Mouse (Mus musculus): ENCODE measurements around the gene Snx8.

Snx8 gene

DNA sequence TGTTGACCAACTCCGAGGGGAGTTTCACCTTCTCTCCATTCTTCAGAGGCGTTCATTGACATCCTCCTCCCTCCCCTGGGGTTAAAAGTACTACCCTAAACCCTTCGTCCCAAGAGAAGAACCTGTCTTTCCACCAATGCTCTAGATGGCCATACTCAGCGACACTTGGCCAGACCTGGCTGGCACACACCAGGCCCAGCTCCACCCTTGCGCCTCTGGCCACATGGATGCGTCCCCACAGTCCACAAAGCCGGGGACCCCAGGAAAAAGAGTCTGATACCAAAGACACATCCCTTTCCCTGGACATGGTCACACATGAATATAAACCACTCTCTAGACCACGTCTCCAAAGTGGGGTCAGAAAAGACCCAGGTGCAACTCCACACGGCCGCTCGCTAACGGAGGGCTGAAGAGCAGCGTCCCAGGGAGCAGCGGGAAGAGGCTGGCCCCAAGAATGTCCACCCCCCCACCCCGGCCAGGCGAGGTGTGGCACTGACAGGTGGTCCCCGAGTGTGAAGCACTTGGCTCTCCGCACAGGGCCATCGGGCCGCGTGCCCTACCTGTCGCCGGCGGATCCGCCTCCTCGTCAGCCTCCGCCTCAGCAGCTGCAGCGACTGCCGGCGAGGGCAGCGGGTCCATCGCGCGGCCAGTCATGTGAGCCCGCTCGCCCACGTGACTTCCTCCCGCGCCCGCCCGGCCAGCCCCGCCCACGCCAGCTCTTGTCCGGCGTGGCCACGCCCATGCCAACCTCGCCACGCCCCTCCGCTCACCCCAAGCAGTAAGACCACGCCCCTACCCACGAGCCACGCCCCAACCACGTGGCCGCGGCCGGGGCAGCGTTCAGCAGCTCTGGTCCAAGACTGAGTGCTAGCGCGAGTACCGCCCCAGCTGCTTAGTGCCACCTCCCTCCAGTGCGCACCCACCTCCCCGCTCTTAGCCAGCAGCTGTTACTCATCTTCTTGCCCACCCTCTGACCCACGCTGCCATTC is at the start of gene Snx8:
Snx8 (minus strand) TSS at position 675 of the 989 bp plus-strand sequence.
- peak; percentile 99 for DNase-seq

DNA sequence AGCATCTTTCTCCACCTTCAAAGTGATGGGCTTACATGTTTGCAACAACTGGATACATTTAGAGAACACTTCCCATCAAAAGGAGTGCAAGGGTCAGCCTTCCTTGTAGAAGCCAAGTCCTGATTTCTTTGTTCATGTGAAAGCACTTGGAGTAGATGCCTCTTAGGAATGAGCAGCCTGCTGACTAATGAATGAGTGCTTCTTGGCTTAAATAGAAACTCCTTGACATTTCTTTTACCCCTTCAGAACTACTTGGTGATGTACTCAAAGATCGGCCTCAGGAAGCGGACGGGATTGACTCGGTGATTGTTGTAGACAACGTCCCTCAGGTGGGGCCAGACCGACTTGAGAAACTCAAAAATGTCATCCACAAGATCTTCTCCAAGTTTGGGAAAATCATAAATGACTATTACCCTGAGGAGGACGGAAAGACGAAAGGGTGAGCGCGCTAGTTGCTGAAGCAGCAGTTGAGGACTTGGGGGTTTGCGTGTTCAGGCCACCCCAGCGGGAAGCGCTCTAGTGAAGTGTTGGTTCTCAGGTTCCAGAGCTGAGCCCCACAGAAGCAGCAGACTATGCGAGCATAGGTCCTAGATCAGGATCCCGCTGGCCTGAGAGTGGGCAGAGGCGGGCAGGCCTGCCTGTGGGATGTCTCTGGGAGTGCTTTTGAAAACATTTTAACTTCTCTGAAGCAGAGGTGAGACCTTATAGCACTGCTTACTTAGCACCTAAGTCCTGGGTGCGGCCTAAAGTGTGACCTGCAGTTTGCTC is 36.1 kb upstream of the Snx8 start:
- DNase-seq: no peak

DNA sequence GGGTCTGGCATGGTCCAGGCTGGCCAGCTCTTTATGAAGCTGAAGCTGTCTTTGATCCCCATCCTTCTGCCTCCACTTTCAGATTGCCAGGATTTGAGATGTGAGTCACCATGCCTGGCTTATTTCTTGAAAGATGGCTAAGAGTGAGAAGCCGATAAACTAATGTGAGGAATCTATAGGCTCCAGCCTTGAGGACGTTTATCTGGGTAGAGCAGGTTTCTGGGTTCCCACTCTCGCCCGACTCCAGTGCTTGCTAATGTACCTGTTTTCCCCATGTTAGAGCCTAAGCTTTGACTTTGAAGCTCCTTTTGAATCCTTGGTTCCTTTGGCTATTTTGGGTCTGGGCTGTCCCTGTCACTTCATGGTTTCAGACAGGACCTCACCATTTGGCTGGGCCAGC is 31.6 kb upstream of the Snx8 start:
- DNase-seq: no peak

DNA sequence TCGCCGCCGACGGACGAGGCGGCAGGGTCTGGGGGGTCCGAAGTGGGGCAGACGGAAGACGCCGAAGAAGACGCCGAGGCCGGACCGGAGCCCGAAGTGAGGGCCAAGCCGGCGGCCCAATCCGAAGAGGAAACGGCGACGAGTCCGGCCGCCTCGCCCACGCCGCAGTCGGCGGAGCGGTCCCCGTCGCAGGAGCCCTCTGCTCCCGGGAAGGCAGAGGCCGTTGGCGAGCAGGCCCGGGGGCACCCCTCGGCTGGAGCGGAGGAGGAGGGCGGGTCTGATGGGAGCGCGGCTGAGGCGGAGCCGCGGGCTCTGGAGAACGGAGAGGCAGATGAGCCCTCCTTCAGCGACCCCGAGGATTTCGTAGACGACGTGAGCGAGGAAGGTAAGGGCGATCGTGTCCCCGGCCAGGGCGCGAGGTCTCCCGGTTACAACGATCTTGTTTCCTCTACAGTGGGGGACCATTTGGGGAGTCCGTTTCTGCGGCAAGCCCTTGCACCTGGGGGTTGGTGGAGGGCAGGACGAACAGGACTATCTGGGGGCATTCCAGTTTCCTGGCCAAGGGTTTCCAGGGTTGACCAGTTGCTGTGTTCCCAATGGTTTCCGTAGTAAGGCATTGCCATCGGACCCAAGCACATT is 30.5 kb upstream of the Snx8 start:
- DNase-seq: no peak

DNA sequence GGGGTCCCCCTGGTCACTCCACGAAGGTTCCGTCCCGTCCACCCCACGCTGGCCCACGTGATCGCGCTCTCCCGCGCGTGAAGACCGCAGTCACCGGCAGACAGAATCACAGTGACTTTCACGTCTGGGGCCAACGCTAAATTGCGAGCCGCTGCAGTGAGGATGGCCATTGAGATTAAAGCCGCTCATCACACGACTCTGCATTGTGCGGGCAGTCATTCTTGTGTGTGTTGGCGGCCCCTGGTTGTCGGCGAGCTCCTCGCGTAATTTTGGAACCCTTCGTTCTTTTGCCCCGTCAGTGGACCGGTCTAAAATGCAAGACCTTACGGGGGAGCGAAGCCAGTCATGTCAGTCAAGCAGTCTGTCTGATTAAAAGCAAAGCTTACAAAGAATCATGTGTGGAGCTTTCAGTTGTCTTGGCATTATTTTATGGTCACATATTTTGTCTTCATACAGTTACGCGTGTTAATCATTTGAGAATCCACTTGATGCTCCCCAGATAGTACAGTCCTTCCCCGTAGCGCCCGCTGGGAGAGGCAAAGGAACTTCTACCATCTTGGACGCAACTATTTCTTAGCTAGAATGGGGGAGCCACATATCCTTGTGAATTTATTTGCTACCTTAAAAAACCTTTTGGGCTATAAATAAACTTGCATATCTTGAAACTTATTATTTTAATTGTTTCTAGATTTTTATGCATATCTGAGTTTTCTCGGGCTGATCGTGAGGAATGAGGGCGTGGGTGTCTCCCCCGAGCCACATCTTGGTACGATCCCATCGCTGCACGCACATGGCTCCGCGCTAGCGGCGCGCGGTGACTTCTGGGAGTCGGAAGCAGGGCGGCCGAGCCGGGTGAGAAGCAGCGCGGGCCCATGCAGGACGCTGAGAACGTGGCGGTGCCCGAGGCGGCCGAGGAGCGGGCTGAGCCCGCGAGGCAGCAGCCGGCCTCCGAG is 29.7 kb upstream of the Snx8 start, which contains the start of gene Eif3b:
Eif3b (plus strand) TSS at position 840 of the 953 bp plus-strand sequence.
- peak; percentile 89 for DNase-seq

DNA sequence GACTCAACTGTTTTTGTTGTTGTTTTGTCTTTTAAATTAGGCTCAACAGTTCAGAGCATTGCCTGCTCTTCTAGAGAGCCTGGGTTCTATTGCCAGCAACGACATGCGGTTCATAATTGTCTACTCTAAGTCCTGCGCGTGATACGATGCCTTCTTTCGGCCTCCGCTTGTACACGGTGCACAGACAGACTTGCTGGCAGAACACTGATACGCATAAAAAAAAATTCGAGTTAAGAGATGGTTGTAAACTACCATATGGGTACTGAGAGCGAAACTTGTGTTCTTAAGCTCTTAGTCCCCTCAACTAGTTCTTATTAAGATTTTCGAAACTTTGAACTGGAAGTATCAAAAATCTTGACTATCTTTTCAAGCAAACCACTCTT is 29.0 kb upstream of the Snx8 start:
- peak; percentile 20 for DNase-seq

DNA sequence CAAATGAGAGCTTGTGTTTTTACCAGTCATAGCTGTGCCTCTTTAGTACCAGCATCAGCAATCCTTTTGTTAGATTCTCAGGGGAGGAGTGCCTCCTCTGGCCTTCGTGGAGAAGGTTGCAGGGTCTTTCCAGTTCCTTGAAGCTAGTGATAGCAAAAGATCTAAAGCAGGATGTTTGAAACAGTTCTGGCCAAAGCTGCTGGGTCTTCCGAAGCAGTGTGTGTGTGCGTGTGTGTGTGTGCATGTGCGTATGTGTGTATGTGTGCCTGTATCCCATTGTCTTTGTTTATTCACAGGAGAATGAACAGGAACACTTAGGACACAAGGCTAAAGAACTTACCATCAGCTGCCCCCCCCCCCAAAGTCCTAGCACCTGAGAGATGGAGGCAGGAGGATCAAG is 25.6 kb upstream of the Snx8 start:
- DNase-seq: no peak

DNA sequence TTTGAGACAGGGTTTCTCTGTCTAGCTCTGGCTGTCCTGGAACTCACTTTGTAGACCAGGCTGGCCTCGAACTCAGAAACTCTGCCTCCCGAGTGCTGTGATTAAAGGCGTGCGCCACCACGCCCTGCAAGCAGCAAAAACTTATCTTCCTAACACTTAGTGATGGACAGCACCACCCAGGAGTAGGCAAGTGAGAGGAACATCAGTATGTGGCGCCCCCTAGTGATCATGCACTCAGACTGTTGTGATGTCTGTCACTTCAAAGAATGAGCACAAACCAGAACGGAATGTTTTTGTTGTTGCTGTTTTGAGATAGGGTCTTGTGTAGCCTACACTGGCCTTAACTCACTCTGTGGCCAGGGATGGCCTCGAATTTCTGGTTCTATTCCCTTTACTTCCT is 22.3 kb upstream of the Snx8 start:
- DNase-seq: peak; percentile 79

DNA sequence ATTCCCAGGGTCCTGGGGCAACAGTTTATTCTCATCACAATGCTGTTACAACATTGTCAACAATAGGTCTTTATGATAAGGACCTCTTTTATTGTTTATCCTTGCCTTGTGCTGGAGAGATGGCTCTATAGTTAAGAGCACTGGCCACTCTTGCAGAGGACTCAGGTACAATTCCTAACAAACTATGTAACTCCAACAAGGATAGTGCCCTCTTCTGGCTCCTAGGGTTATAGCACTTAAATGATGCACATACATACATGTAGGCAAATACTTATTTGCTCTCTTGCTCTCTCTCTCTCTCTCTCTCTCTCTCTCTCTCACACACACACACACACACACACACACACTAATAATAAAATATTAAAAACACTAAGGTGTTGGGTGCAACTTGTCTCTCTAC is 19.7 kb upstream of the Snx8 start:
- no peak for DNase-seq

DNA sequence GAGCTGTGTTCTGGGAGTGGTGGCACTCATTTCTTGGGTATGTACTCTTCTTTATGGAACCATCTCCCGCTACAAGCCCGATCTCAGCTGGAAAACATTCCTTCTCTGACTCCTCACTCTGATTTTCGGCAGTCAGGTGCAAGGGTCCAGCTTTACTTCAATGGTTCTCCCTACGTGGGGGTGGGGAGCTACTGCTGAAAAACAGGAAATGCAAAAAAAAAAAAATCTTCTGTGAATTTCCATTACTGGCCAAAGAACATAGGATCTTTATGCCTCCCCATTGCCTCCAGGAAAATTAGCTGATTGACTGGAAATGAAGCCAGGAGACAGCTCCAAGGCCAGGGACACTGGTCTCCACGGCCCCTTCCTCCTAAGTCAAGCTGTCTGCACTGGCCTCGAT is 17.6 kb upstream of the Snx8 start:
- no peak for DNase-seq

DNA sequence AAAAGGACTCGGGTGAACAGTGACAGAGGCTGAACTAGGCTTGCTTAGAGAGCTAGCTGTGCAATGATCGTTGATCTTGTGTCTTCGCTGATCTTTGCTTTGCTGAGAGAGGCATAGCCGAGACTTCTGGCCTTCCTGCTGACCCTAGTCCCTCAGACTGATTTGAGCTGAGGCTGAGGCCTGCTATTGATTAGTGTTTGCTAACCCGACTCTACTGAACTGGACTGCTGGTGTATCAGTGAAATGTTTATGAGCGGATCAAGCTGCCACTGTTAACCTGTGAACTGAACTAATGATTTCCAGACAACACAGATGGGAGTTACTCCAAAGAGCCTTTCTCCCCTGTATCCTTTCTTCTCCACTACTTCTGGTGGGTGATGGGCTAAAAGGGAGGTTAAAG is 16.1 kb upstream of the Snx8 start:
- no peak for DNase-seq

DNA sequence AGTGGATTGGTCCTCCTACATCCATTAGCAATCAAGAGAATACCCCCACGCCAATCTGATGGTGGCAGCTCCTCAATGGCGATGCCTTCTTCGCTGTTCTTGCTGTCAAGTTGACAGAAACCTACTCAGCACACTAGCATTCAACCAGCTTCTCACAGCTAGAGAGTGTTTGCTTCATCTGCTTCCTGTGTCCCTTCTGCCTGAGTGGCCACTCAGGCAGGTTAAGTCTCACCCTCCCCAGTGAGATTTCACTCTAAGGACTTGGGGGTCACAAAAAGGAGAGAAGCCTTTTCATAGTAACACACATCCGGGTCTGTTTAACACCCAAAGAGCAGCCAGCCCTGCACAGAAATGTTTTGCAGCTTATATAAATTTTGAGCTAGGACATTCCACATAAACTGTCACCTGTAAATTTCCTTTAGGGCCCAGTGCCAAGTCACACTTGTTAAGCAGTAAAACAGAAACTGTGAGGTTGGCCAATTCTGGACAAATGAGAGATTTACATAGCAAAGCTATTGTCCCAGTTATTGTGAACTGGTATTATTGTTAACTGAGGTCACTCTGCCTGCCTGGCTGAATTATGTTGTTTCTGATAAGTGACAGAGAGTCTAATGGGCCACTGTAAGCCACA is 13.7 kb upstream of the Snx8 start:
- peak; percentile 44 for DNase-seq

DNA sequence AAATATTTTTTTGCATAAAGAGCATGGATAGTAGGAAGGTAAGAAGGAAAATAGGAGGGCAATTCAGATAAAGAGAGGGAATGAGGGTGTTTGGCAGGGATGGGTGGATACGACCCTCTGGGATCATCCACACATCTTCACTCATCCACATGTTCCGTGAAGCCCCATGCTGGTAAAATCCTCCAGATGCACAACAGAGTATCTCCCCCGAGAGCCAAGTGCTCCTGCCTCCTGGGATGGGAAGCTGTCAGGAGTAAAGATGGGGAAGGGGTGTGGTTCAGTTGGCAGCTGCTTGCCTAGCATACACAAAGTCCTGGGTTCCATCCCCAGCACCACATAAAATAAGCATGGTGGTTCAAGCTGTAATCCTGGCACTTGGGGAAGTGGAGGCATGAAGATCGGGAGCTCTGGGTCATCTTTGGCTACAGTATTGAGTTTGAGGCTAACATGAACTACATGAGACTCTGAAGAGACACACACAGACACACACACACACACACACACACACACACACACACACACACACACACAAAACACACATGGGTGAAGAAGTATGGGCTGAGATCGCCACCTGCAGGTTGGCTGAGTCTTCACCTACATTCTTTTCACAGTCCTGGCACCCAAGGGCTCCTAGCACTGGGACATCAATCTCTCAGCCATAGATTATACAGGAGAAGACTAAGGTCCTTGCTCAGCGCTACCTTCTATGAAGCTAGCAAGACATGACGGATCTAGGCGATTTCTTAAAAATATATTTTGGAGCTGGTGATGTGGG is 7.3 kb upstream of the Snx8 start:
- peak; percentile 54 for DNase-seq

DNA sequence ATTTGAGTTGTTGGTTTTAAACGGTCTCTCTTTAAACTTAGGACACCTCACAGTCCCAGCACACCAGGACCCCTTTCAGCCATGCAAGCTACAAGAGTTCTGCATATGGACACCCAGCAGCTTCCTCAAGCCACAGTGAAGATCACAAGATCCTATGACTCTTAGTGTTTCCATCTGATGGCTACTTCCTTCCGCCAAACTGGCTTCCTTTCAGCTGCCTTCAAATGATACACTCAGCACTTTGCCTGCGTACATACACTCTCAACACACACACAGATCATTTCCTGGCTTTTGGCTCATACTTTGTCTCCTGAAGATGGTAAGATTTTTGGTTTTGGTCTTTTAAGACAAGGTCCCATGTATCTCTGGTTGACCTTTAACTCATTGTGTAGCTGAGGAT is 3.6 kb upstream of the Snx8 start:
- DNase-seq: no peak

DNA sequence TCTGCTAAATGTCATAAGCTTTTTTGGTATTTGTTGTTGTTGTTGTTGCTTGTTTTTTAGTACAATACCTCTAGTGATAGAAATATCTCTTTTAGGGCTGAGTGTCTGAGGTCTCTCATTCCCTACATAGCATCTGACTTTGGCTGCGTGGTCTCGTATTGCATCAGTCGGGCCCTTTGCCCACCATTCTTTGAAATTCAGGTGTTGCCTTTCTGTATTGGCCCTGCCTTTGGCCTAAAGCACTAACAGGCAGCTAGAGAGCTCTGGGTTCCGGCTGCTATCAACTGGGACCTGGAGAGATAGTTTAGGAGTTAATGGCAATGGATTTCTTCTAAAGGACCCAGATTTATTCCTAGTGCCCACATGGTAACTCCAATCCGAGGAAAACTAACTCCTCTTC is 2.9 kb upstream of the Snx8 start:
- no peak for DNase-seq

DNA sequence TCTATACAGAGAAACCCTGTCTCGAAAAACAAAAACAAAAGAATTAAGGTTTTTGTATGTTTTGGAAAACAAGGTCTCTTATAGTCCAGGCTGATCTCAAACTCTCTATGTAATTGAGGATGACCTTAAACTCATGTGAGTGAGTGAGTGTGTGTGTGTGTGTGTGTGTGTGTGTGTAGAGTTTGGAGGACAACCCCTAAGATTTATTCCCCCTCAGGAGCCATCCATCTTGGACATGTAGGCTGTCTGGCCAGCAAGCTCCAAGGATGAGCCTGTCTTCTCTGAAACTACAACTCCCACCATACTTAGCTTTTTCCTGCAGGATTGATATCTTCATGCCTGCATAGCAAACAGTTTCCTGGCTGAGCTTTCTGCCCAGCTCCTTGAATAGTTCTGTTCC is 2.4 kb upstream of the Snx8 start:
- no peak for DNase-seq

DNA sequence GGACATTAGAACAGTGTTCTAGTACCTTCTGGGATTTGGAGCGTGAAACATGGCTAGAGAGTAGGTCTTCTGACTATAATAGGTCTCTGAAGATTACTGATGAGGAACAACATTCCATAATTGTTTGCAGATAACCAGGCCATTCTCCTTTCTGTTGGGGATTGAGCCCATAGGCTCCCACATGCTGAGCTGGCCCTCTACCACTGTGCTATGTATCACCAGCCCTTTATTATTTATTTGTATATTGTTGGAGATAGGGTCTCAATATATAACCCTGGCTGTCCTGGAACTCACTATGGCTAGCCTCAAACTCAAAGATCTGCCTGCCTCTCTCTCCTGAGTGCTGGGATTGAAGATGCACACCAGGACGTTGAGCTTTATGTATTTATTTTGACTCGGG is 585 bp upstream of the Snx8 start:
- DNase-seq: no peak

DNA sequence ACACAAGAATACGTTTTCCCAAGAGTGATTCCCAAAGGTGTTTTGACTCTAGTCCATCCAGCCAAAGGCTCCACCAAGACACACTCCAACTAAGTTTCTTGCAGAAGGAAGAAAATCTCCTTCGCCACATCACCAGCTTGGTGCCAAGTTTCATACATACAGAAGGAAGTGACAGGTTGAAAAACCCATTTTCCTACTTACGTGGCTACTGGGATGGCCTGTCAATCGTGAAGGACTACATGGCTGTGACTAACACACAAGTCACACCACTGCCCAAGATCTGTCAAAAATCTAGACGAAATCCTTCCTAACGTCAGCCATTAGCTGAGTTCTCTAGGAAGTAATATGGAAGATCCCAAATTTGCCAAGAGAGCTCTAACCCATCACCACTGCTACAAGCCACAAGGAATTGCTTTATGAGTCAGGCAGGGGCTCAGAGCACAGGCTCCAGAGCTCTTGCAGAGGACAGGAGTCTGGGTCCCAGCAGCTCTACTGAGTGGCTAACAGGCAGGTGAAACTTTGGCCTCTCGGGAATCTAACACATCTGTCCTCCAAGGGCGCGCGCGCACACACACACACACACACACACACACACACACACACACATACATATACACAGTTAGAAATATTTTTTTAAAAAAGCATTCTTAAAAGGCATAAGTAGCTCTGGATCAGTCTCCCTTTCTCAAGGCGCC is 1.1 kb downstream of the Snx8 start:
- DNase-seq: no peak

DNA sequence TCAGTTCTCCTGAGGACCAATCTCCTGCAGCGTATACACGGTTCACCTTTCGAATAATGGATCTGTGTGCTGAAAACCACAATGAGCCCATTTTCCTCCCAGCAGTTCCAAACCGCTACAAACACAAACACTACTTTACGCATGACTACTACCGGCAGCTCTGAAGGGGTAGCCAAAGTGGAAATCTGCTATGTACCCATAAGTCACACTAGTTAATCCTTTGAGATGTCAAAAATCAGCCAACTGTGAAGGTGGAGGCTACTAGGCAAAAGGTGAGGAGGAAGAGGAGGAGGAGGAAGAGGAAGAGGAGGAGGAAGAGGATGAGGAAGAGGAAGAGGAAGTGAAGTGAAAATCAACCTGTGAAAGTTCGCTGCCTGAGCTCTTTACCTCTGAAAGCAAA is 1.8 kb downstream of the Snx8 start:
- DNase-seq: no peak

DNA sequence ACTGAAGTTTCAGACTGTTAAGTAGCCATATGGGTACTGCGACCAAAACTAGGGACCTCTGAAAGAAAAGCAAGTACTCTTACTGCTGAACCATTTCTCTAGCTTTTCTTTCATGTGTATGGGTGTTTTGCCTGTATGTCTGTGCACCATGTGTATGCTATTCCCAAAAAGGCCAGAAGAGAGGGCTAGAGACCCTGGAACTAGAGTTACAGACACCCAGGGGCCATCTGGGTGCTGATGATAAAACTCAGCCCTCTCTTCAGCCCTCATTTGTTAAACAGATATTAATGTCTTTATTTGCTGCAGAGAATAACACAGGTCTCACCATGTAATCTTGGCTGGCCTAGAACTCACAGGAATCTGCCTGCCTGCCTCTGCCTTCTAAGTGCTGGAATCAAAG is 4.6 kb downstream of the Snx8 start:
- DNase-seq: no peak

Measured in lung, postnatal 14 days (tissue).